Mouse (Mus musculus) thymus, postnatal 10 days (tissue): Measurements from ENCODE around the gene Sh3d19.

Experiments
- DNase-seq, 2 experiments: peaks; one replicate each; pipeline ENCODE4 v3.0.0; 2021; ENCODE audit warnings: low spot score in 2 of 2

Gene Sh3d19

DNA sequence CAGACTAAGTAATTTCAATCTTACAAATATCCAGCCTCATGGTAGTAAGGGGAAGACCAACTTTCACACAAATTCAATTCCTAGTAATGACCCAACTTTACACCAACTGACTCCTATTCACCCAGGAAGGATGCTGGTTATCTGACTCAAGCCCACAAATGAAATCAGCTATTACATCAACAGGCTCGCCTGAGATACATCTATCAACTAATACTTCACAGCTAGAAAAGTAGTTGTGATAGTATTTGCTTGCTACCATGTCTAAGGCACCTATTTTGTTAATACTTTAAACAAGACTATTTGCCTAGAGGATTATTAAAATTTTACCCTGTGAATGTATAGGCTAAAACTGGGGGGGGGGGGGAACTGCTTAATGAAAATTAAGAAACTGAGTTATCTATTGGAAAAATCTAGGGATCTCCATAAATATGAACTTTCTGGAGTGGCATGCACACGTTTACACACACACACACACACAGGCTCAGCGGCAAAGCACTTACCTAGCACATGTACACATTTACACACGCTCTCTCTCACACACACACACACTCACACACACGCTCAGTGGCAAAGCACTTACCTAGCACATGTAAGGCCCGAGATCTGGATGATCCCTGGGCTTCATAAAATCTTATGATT, 166.1 kb downstream of the Sh3d19 start:
- DNase-seq: no peak

DNA sequence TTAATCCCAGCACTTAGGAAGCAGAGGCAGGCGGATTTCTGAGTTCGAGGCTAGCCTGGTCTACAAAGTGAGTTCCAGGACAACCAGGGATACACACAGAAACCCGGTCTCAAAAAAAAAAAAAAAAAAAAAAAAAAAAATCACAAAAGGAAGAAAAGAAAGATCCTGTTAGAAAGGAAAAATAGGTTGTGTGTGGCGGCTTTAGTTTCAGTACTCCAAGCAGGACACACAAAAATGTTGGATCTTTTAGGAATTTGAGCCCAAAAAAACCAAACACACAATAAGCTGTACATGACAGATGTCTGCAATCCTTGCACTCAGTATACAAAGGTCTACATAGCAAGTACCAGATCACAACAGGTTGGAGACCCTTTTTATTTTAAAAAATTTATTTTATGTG, 168.8 kb downstream of the Sh3d19 start:
- no peak for DNase-seq

DNA sequence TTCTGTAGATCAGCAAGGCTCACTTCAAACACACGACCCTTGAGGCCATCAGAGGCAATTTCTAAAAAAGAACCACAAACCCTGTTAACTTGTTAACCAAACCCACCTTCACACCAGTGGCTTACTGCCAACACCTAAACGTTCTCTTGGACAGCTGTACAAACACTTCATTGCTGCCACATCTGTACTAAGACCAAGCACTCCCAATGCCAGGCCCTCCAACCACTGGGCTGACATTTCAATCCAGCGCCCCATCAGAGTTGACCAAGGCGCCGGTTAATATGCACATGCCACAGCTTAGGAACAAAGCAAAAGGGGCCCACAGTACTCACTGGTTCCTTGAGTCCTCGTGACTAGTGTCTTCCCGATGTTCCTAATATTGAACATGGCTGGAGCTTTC, 170.5 kb downstream of the Sh3d19 start:
- DNase-seq: no peak

GRCm38 (mm10) chr3:86141886-86142262, 171.0 kb downstream of the Sh3d19 start:
- no peak for DNase-seq

DNA sequence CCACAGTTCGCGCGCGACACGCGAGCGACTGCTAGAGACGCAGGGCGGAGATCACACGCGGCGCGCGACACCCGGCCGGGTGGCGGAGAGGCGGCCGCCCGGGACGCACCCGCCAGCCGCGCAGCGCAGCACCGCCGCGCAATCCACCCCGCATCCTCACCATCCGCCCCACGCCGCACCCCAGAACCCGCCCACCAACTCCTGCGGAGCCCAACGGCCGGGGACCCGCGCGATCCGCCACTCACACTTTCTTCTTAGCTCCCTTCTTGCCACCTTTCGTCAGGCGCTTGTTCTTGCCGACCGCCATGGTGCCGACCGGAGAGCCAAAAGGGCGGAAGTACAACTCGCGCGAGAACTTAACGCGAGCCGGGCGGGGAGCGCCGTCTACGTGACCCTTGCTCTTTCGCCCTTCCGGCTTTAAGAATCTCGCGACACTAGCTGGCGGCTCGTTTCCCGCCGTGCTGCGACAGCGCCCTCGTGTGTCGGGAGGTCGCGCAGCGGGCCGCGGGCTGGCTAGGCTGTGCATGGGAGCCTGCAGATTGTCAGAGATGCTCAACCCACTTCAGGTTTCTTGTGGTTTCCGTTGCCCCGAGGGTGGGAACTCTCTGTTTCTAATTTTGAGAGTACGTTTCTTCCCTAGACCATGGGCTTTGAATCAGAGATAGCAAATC, 171.5 kb downstream of the Sh3d19 start, which contains the start of gene Rps3a1:
TSS of gene Rps3a1 (minus strand) at position 440 of the 671 bp plus-strand sequence.
- DNase-seq: peak; percentile 99 to 100

GRCm38 (mm10) chr3:86142934-86143317, 172.0 kb downstream of the Sh3d19 start:
- DNase-seq: peak in 1 of 2 experiments; percentile 12

DNA sequence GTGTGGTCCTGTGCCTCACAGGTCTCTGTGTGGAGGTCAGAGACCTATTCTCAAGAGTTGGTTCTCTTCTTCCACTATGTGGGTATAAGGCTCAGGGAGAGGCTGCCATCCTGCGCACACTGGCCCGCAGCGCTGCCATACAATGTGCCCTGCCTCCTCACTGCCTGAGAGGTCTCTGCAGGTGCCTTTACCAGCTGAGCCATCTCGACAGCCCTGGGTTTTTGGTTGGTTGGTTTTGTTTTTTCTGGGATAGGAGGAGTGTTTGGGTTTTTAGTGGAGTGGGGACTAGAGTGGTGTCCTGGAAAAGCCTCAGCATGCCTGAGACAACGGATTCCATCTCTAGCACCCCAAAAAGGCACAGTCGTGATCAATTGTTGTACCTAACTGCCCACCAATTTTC, 172.4 kb downstream of the Sh3d19 start:
- no peak for DNase-seq

DNA sequence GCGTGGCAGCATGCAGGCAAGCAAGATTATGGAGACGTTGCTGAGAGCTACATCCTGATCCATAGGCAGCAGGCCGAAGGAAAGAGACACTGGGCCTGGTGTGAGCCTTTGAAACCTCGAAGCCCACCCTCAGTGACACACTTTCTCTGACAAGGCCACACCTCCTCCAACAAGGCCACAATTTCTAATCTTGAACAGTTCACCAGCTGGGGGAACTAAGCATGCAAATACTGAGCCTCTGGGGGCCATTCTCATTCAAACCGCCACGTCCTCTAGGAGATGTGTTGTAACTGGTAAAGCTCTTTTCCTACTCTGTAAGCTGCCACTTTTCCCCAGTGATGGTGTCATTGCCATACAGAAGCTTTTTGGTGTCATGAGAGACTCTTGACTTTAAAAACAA, 178.2 kb downstream of the Sh3d19 start:
- no peak for DNase-seq

DNA sequence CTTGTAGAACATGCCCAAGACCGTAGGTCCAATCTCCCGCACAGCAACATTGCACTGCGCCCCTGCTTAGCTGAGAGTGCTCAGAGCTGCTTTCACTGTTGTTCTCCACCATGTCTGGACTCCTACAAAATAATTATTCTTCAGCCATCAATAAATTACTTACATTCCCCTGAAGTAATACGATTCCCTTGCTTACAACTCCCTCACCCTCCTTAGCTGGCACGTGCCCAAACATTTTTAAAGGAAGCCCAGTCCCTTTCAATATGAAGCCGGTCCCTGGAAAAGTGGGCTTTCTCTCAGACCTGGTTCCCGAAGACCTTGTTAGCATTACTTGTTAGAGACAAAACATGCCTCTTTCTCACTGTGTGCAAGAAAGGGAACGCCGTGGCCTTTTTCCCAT, 178.6 kb downstream of the Sh3d19 start:
- no peak for DNase-seq

DNA sequence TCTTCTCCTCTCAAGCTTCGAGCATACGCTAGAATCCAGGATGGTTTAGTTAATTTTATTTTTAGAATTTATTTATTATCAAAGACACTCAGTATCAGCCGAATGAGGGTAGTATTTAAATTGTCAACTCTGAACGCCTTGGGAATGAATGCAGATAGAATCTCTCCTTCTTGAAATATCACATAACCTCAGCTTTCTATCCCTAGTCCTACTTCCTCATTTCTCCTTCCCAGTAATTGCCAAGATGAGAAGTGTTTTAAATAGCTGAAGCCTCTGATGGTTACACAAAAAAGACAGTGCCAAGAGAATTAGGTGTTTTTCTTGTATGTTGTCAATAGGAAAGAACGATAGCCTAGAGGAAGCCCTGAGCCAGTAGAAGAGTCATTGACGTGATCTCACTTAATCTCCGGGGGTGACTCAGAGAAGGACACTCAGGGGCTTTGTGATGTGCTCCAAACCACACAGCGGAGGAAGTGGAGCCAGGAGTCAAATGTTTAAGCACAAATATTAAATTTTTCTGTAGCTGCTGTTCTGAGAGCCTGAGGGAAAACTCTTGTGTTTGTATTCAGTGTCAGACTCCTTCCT, 198.0 kb downstream of the Sh3d19 start:
- DNase-seq: no peak

DNA sequence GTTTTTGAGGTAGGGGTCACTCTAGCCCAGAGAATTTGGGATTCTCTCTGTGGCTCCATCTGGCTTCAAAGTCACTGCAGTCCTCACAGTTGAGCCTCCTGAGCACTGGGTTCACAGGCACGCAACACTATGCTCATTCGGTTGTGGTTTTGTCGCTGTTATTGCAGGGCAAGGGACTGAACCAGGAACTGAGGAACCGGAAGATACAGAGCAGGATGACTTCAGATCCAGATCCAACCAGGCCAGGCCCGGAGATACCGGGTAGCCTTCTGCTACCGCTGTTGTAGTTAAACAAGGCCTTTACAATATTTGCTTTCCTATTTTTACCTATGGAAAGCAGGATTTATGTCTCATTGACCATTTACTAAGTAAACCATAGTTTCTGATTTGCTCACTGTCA, 208.8 kb downstream of the Sh3d19 start:
- DNase-seq: no peak
